Comparison of ENCODE assay signal across 19 mouse cellular contexts in genomic region chr15:24527379-24527778, GRCm38 (mm10).
DNase-seq lines count a peak whose midpoint lies in the region; TF ChIP-seq lines count a peak whose summit lies in the region.
"Had no signal": no experiment of that assay in that cellular context is flagged by ENCODE, and none has a peak within 500 bp of the region (broad histone marks: within the 10 kb centered on the region; RNA-seq: fewer than 3 reads in every experiment).

No protein-coding gene starts in this region.

- no peak; the same call in 1 of the 2 replicates for TF ChIP-seq RAD21 in CH12.LX (IDR thresholded peaks at IDR 0.05; ENCODE audit: low read depth, low read length)

- no peaks in the 10 kb centered on the region for H3K27me3 ChIP-seq in CH12.LX (replicated peaks)
- H3K27me3 ChIP-seq in forebrain, embryonic 10.5 days (ENCODE audit: poor library complexity, severe bottlenecking), result no peaks in the 10 kb centered on the region
- H3K27me3 ChIP-seq: forebrain, embryonic 15.5 days; heart, embryonic 12.5 days; intestine, embryonic 15.5 days; limb, embryonic 13.5 days; megakaryocyte, embryonic 14.5 days had no signal

- no peak overlapping the region for H3K27ac ChIP-seq in layer of hippocampus, adult 2 months
- H3K27ac ChIP-seq in CH12.LX (ENCODE audit: insufficient read depth, low read depth), result no peak overlapping the region
- H3K27ac ChIP-seq in cortical plate, adult 2 months (ENCODE audit: insufficient read depth, low read length), result no peak overlapping the region
- no peak overlapping the region for H3K27ac ChIP-seq in forebrain, embryonic 10.5 days
- H3K27ac ChIP-seq: forebrain, embryonic 15.5 days; hindbrain, embryonic 10.5 days; intestine, embryonic 15.5 days; limb, embryonic 13.5 days had no signal

- 88% methylated on average over 5 of the region's 5 CpGs for WGBS in forebrain, embryonic 10.5 days

- no peak for TF ChIP-seq EP300 in CH12.LX (IDR thresholded peaks at IDR 0.05; ENCODE audit: low read length)

- H3K4me2 ChIP-seq in CH12.LX (ENCODE audit: insufficient read depth, low read depth, poor library complexity, severe bottlenecking), result no peak overlapping the region
- H3K4me2 ChIP-seq: forebrain, embryonic 15.5 days; heart, embryonic 12.5 days; intestine, embryonic 15.5 days; limb, embryonic 13.5 days had no signal

- peak; percentile 64 for TF ChIP-seq CTCF in layer of hippocampus, adult 2 months (conservative IDR thresholded peaks at IDR 0.05)
- TF ChIP-seq CTCF in CH12.LX (conservative IDR thresholded peaks at IDR 0.05 in 1 of 2, IDR thresholded peaks at IDR 0.05 in 1 of 2; ENCODE audit: low read depth in 2 of 2, low read length in 2 of 2), result peak in 1 of 2 experiments; percentile 2; a peak in 1 of 4 replicates
- TF ChIP-seq CTCF in cortical plate, adult 2 months (IDR thresholded peaks at IDR 0.05; ENCODE audit: extremely low read depth, insufficient read depth, low read length), result peak; percentile 29; the same call in 1 of the 2 replicates

- H3K9ac ChIP-seq in CH12.LX (ENCODE audit: insufficient read depth, low read depth), result no peak overlapping the region
- H3K9ac ChIP-seq: forebrain, embryonic 15.5 days; heart, embryonic 12.5 days; intestine, embryonic 15.5 days; limb, embryonic 13.5 days had no signal

- no peak for TF ChIP-seq POLR2A in CH12.LX (IDR thresholded peaks at IDR 0.05; ENCODE audit: low read depth, low read length)
- TF ChIP-seq POLR2A in cortical plate, adult 2 months (IDR thresholded peaks at IDR 0.05; ENCODE audit: extremely low read depth, insufficient read depth, low read length), result no peak

- DNase-seq in adrenal gland, postnatal 10 days, result peak; percentile 2
- no peak for DNase-seq in adrenal gland, adult 18-20 months (ENCODE audit: low spot score in 2 of 2)
- DNase-seq in layer of hippocampus, adult 2 months (ENCODE audit: low spot score in 2 of 2), result no peak
- DNase-seq in layer of hippocampus, adult 8-10 months (ENCODE audit: low spot score in 2 of 2), result no peak
- peak; percentile 8 for DNase-seq in CH12.LX (ENCODE audit: extremely low read depth)
- DNase-seq in frontal cortex, postnatal 10 days (ENCODE audit: low spot score in 2 of 2), result no peak
- no peak for DNase-seq in forebrain, embryonic 10.5 days (ENCODE audit: extremely low spot score, low spot score)
- DNase-seq: gastrocnemius, postnatal 14 days; kidney, postnatal 25 days; lung, adult 2 months; thymus, postnatal 14 days had no signal

- no peak overlapping the region for H3K4me3 ChIP-seq in layer of hippocampus, adult 2 months
- H3K4me3 ChIP-seq in CH12.LX (replicated peaks in 1 of 3; ENCODE audit: low read depth in 2 of 3, low read length in 2 of 3, poor library complexity in 1 of 3), result no peak overlapping the region
- no peak overlapping the region for H3K4me3 ChIP-seq in cortical plate, adult 2 months (ENCODE audit: insufficient read depth, low read length)
- H3K4me3 ChIP-seq in forebrain, embryonic 10.5 days, result no peak overlapping the region
- H3K4me3 ChIP-seq: forebrain, embryonic 15.5 days; heart, embryonic 12.5 days; hindbrain, embryonic 10.5 days; intestine, embryonic 15.5 days; limb, embryonic 13.5 days; megakaryocyte, embryonic 14.5 days had no signal

- no peaks in the 10 kb centered on the region for H3K79me2 ChIP-seq in CH12.LX (replicated peaks; ENCODE audit: control insufficient read depth, extremely low read depth, insufficient read depth, poor library complexity, severe bottlenecking)

- dilution Hi-C loops in CH12.LX (cut with MboI; ENCODE audit: extremely low pct_ligation_motif_present, extremely low pct_unique_long_range_greater_than_20kb, low sequenced_read_pairs), result no loop called here

- no peaks in the 10 kb centered on the region for H3K4me1 ChIP-seq in CH12.LX (ENCODE audit: control insufficient read depth in 1 of 2, insufficient read depth in 2 of 2)
- H3K4me1 ChIP-seq in cortical plate, adult 2 months (ENCODE audit: control insufficient read depth, insufficient read depth, low read length), result no peaks in the 10 kb centered on the region
- no peaks in the 10 kb centered on the region for H3K4me1 ChIP-seq in forebrain, embryonic 10.5 days
- H3K4me1 ChIP-seq: forebrain, embryonic 15.5 days; heart, embryonic 12.5 days; hindbrain, embryonic 10.5 days; intestine, embryonic 15.5 days; limb, embryonic 13.5 days; megakaryocyte, embryonic 14.5 days had no signal

- H3K9me3 ChIP-seq in CH12.LX (replicated peaks; ENCODE audit: low read length), result peaks cover 17% of the 10 kb centered on the region
- no peaks in the 10 kb centered on the region for H3K9me3 ChIP-seq in forebrain, embryonic 10.5 days
- H3K9me3 ChIP-seq: forebrain, embryonic 15.5 days; G1E; heart, embryonic 12.5 days; hindbrain, embryonic 10.5 days; intestine, embryonic 15.5 days; limb, embryonic 13.5 days had no signal

- no peaks in the 10 kb centered on the region for H3K36me3 ChIP-seq in CH12.LX (replicated peaks in 1 of 2; ENCODE audit: control insufficient read depth in 1 of 2, insufficient read depth in 1 of 2, low read length in 1 of 2)
- no peaks in the 10 kb centered on the region for H3K36me3 ChIP-seq in forebrain, embryonic 10.5 days (replicated peaks)
- H3K36me3 ChIP-seq: forebrain, embryonic 15.5 days; G1E; heart, embryonic 12.5 days; hindbrain, embryonic 10.5 days; intestine, embryonic 15.5 days; limb, embryonic 13.5 days had no signal

- in situ Hi-C loops in CH12.LX (cut with MboI; ENCODE audit: low pct_ligation_motif_present, low pct_unique_long_range_greater_than_20kb, low sequenced_read_pairs), result no loop called here

TF ChIP-seq in CH12.LX, 34 proteins besides CTCF, POLR2A, EP300 and RAD21:
- TF ChIP-seq GABPA (IDR thresholded peaks at IDR 0.05; ENCODE audit: insufficient replicate concordance, low read depth, low read length) (no peak), MYC (IDR thresholded peaks at IDR 0.05; ENCODE audit: low read depth, low read length) (no peak), ZKSCAN1 (IDR thresholded peaks at IDR 0.05; ENCODE audit: borderline replicate concordance, low read depth, low read length) (no peak), RCOR1 (conservative IDR thresholded peaks at IDR 0.05; ENCODE audit: low read depth, low read length) (no peak), NRF1 (IDR thresholded peaks at IDR 0.05; ENCODE audit: low read depth, low read length) (no peak), HCFC1 (IDR thresholded peaks at IDR 0.05; ENCODE audit: low read depth, low read length) (no peak), JUN (IDR thresholded peaks at IDR 0.05; ENCODE audit: insufficient read depth, low read depth, low read length) (no peak), MAZ (IDR thresholded peaks at IDR 0.05; ENCODE audit: low read depth, low read length) (no peak), MAX (IDR thresholded peaks at IDR 0.05; ENCODE audit: low read length) (no peak), SIN3A (IDR thresholded peaks at IDR 0.05; ENCODE audit: low read length) (no peak), SMC3 (IDR thresholded peaks at IDR 0.05; ENCODE audit: low read depth, low read length) (no peak), E2F4 (IDR thresholded peaks at IDR 0.05; ENCODE audit: insufficient replicate concordance, low read depth, low read length) (no peak), MXI1 (IDR thresholded peaks at IDR 0.05; ENCODE audit: low read depth, low read length) (no peak), ZNF384 (IDR thresholded peaks at IDR 0.05; ENCODE audit: low read depth, low read length) (no peak), CHD1 (IDR thresholded peaks at IDR 0.05; ENCODE audit: low read depth, low read length) (no peak), USF1 (IDR thresholded peaks at IDR 0.05; ENCODE audit: low read depth, low read length) (no peak)

Comparison
In these comparisons a context has a peak if more than half of its experiments do, and no peak if none do; other contexts are left out.
1. DNase-seq: peak in adrenal gland, postnatal 10 days (single experiment) and CH12.LX (single experiment); none in adrenal gland, adult 18-20 months (0 of 2), layer of hippocampus, adult 2 months (0 of 2), layer of hippocampus, adult 8-10 months (0 of 2), frontal cortex, postnatal 10 days (0 of 2) and forebrain, embryonic 10.5 days (single experiment).